Mouse (Mus musculus) MEL (cell line): Measurements from ENCODE around the gene Pvr. TPM values are rescaled to one million over a fixed set of nuclear protein-coding genes. Genes with fewer than 3 reads are reported as not detected.
"Not testable (repeated sequence)": the region's sequence is repeated elsewhere in the genome, so short reads cannot be mapped to it uniquely, and the experiment has no call there.

ENCODE experiments used
- DNase-seq: peaks from one replicate; pipeline ENCODE4 v3.0.0; 2011; ENCODE audit warnings: low read depth, low spot score
- H3K27ac ChIP-seq: 2 replicates; pipeline ENCODE4 v1.5.1; 2012; ENCODE audit warnings: low read depth, mild to moderate bottlenecking, control low read depth, low read length, moderate library complexity; ENCODE audit not compliant: control insufficient read depth
- H3K27me3 ChIP-seq, 2 experiments: fragments of 150-350 bp in 1 of 2; sonication (generic) in 1 of 2; 2 replicates each; pipeline ENCODE4 v1.6.1; 2012; ENCODE audit warnings: low read length in 2 of 2, mild to moderate bottlenecking in 2 of 2, improper control_type of control experiment in 1 of 2, moderate library complexity in 1 of 2; ENCODE audit not compliant: insufficient read depth in 2 of 2, control insufficient read depth in 1 of 2
- H3K36me3 ChIP-seq, 2 experiments: 2 replicates each; pipeline ENCODE4 v1.6.1; 2012 to 2014; ENCODE audit warnings: low read length in 2 of 2, improper control_type of control experiment in 1 of 2, inconsistent platforms in 1 of 2, mild to moderate bottlenecking in 1 of 2; ENCODE audit not compliant: insufficient read depth in 2 of 2, control insufficient read depth in 1 of 2
- H3K4me1 ChIP-seq, 2 experiments: fragments of 150-350 bp in 1 of 2; sonication (generic) in 1 of 2; 2 replicates each; pipeline ENCODE4 v1.6.1; 2012; ENCODE audit warnings: low read length in 2 of 2, improper control_type of control experiment in 1 of 2, mild to moderate bottlenecking in 1 of 2; ENCODE audit not compliant: insufficient read depth in 2 of 2, control insufficient read depth in 1 of 2
- H3K4me3 ChIP-seq, 2 experiments: fragments of 150-350 bp in 1 of 2; sonication (generic) in 1 of 2; 2 replicates each; pipeline ENCODE4 v1.5.1; 2012; ENCODE audit warnings: low read depth in 2 of 2, low read length in 2 of 2, mild to moderate bottlenecking in 2 of 2, moderate library complexity in 2 of 2, control low read depth in 1 of 2, improper control_type of control experiment in 1 of 2; ENCODE audit not compliant: control insufficient read depth in 1 of 2, insufficient read depth in 1 of 2
- H3K79me2 ChIP-seq: 2 replicates; pipeline ENCODE4 v1.6.1; 2012; ENCODE audit warnings: mild to moderate bottlenecking, low read length, moderate library complexity; ENCODE audit not compliant: control insufficient read depth, poor library complexity, insufficient read depth
- H3K9ac ChIP-seq: 2 replicates; pipeline ENCODE4 v1.6.1; 2012; ENCODE audit warnings: low read depth, mild to moderate bottlenecking, control low read depth, low read length, moderate library complexity; ENCODE audit not compliant: control insufficient read depth, poor library complexity, severe bottlenecking
- H3K9me3 ChIP-seq: fragments of 150-350 bp; sonication (generic); replicated peaks from 2 replicates; pipeline ENCODE4 v1.6.1; 2012; ENCODE audit warnings: mild to moderate bottlenecking, low read length, improper control_type of control experiment, moderate library complexity; ENCODE audit not compliant: insufficient read depth
- BHLHE40 ChIP-seq: IDR thresholded peaks from 2 replicates; pipeline ENCODE4 v1.6.1; 2012; ENCODE audit warnings: low read depth, mild to moderate bottlenecking, inconsistent platforms, low read length, improper control_type of control experiment, borderline replicate concordance
- CHD2 ChIP-seq: IDR thresholded peaks from 2 replicates; pipeline ENCODE4 v1.6.1; 2011; ENCODE audit warnings: low read length, improper control_type of control experiment
- ETS1 ChIP-seq: IDR thresholded peaks from 2 replicates; pipeline ENCODE4 v1.6.1; 2012; ENCODE audit warnings: low read depth, mild to moderate bottlenecking, inconsistent platforms, low read length, improper control_type of control experiment, moderate library complexity
- GATA1 ChIP-seq: IDR thresholded peaks from 2 replicates; pipeline ENCODE4 v1.6.1; 2011; ENCODE audit warnings: low read depth, low read length, improper control_type of control experiment
- HCFC1 ChIP-seq: IDR thresholded peaks from 2 replicates; pipeline ENCODE4 v1.6.1; 2012; ENCODE audit warnings: low read depth, mild to moderate bottlenecking, inconsistent platforms, low read length, improper control_type of control experiment, moderate library complexity
- KAT2A ChIP-seq: conservative IDR thresholded peaks from 2 replicates; pipeline ENCODE4 v1.6.1; 2012; ENCODE audit warnings: low read depth, low read length, improper control_type of control experiment, inconsistent platforms
- MAFK ChIP-seq: IDR thresholded peaks from 2 replicates; pipeline ENCODE4 v1.6.1; 2011; ENCODE audit warnings: low read depth, mild to moderate bottlenecking, low read length, improper control_type of control experiment, borderline replicate concordance
- MAX ChIP-seq: IDR thresholded peaks from 2 replicates; pipeline ENCODE4 v1.6.1; 2011; ENCODE audit warnings: low read length, improper control_type of control experiment
- MXI1 ChIP-seq: IDR thresholded peaks from 2 replicates; pipeline ENCODE4 v1.6.1; 2011; ENCODE audit warnings: mild to moderate bottlenecking, low read depth, low read length, improper control_type of control experiment
- NELFE ChIP-seq: IDR thresholded peaks from 2 replicates; pipeline ENCODE4 v1.6.1; 2011; ENCODE audit warnings: low read depth, low read length, improper control_type of control experiment
- NRF1 ChIP-seq: IDR thresholded peaks from 2 replicates; pipeline ENCODE4 v1.6.1; 2014; ENCODE audit warnings: low read depth, mild to moderate bottlenecking, inconsistent platforms, low read length, improper control_type of control experiment, moderate library complexity; ENCODE audit not compliant: poor library complexity, insufficient read depth, severe bottlenecking
- POLR2A ChIP-seq, 2 experiments: IDR thresholded peaks; 2 replicates each; pipeline ENCODE4 v1.6.1; 2011 to 2012; ENCODE audit warnings: low read length in 2 of 2, mild to moderate bottlenecking in 2 of 2, control low read depth in 1 of 2, improper control_type of control experiment in 1 of 2, low read depth in 1 of 2, moderate library complexity in 1 of 2; ENCODE audit not compliant: control insufficient read depth in 1 of 2, insufficient read depth in 1 of 2, poor library complexity in 1 of 2
- POLR2AphosphoS2 ChIP-seq: IDR thresholded peaks from 2 replicates; pipeline ENCODE4 v1.6.1; 2011; ENCODE audit warnings: low read length, improper control_type of control experiment
- POLR2AphosphoS5 ChIP-seq: IDR thresholded peaks from 2 replicates; pipeline ENCODE4 v1.6.1; 2012; ENCODE audit warnings: low read depth, borderline replicate concordance, mild to moderate bottlenecking, inconsistent platforms, low read length, moderate library complexity, mixed read lengths
- RAD21 ChIP-seq: IDR thresholded peaks from 2 replicates; pipeline ENCODE4 v1.6.1; 2011; ENCODE audit warnings: mild to moderate bottlenecking, low read depth, low read length, improper control_type of control experiment
- RCOR1 ChIP-seq: IDR thresholded peaks from 2 replicates; pipeline ENCODE4 v1.6.1; 2012; ENCODE audit warnings: low read depth, mild to moderate bottlenecking, inconsistent platforms, low read length, improper control_type of control experiment
- SIN3A ChIP-seq: IDR thresholded peaks from 2 replicates; pipeline ENCODE4 v1.6.1; 2012; ENCODE audit warnings: low read length, improper control_type of control experiment, inconsistent platforms
- SMC3 ChIP-seq: IDR thresholded peaks from 2 replicates; pipeline ENCODE4 v1.6.1; 2011; ENCODE audit warnings: low read depth, low read length, improper control_type of control experiment
- USF1 ChIP-seq: IDR thresholded peaks from 2 replicates; pipeline ENCODE4 v1.6.1; 2014; ENCODE audit warnings: low read depth, mild to moderate bottlenecking, inconsistent platforms, low read length, improper control_type of control experiment, moderate library complexity
- polyA plus RNA-seq, 2 experiments: library from polyadenylated mRNA; stranded (reverse) in 1 of 2; unstranded in 1 of 2; fragments of >175 nt in 1 of 2; fragments of >200 nt in 1 of 2; gene quantifications; 2 replicates each; pipeline versions ENCODE4 v1.2.1 to v1.2.4; 2012; ENCODE audit warnings: low replicate concordance in 2 of 2, low read depth in 1 of 2; ENCODE audit not compliant: insufficient read length in 2 of 2, insufficient read depth in 1 of 2, missing spikeins in 1 of 2
- total RNA-seq: library from RNA; depleted of rRNA; stranded (reverse); fragments of 300-350 nt; gene quantifications from 2 replicates; pipeline ENCODE4 v1.2.3, GENCODE M21; 2012

Gene Pvr
- total and polyA plus RNA-seq, 3 experiments = not detected

DNA sequence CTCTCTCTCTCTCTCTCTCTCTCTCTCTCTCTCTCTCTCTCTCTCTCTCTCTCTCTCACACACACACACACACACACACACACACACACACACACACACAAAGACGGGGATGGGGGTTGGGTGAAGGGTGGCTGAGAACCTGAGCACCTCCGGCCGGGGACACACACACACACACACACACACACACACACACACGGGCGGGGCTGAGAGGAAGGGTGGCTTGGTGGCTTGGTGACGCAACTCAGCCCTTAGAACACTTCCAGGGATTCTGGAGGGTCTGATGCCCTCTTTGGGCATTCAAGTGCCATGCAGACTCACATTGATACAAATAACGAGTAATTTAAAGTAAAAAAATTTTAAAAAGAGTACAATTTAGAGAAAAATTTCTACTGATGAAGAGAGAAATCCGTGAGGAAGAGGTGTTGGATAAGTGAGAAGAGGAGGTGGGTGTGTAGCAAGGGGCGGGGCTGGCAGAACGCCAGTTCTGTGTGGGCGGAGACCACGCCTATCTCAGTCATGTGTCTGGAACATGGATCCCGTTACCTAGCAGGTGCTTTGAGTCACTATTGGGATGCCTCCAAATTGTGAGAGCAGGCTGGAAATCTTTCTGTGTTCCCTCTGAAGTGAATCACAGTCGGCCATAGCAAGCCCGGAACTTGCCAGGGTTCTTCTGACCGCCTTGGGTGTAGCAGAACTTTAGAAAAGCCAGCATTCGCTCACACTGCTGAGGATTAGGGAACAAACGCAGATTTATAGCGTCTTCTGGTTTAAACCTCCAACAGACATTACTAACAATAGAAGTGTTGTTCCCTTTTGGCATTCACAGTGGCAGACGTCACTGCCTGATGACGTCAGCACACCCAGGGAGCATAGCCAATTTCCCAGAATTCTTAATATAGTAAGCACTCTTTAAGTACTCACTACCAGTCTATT, 12.2 kb upstream of the Pvr start:
- Histone ChIP-seq H3K27me3 (no peaks in the 10 kb centered on the region), H3K9me3 (no peaks in the 10 kb centered on the region), H3K36me3 (0 out of 4 replicates have a peak, but pooled peaks cover 0 to 3% of the 10 kb centered on the region in 2 experiments), H3K9ac (no peak overlapping the region), H3K27ac (peak overlapping the region; percentile 26), H3K79me2 (no peaks in the 10 kb centered on the region), H3K4me3 (peak overlapping the region; percentile 40 to 48; a peak in 3 of 4 replicates), H3K4me1 (peaks cover 2 to 6% of the 10 kb centered on the region in 2 experiments; a peak in 1 of 4 replicates)
- TF ChIP-seq NRF1 (no peak), MAX (peak; percentile 30; the same call in 1 of the 2 replicates), GATA1 (no peak), ETS1 (0 out of 2 replicates have a peak, but pooled peaks have one; percentile 7), HCFC1 (no peak), POLR2AphosphoS2 (no peak), BHLHE40 (no peak), POLR2AphosphoS5 (no peak), NELFE (no peak), CHD2 (no peak), MXI1 (no peak), MAFK (no peak), RAD21 (no peak), USF1 (peak; percentile 58; the same call in 1 of the 2 replicates), POLR2A (IDR thresholded peaks at IDR 0.05; ENCODE audit: control insufficient read depth in 1 of 2, insufficient read depth in 1 of 2, low read depth in 1 of 2, low read length in 2 of 2, poor library complexity in 1 of 2) (no peak), SIN3A (no peak)
- DNase-seq = peak; percentile 75

DNA sequence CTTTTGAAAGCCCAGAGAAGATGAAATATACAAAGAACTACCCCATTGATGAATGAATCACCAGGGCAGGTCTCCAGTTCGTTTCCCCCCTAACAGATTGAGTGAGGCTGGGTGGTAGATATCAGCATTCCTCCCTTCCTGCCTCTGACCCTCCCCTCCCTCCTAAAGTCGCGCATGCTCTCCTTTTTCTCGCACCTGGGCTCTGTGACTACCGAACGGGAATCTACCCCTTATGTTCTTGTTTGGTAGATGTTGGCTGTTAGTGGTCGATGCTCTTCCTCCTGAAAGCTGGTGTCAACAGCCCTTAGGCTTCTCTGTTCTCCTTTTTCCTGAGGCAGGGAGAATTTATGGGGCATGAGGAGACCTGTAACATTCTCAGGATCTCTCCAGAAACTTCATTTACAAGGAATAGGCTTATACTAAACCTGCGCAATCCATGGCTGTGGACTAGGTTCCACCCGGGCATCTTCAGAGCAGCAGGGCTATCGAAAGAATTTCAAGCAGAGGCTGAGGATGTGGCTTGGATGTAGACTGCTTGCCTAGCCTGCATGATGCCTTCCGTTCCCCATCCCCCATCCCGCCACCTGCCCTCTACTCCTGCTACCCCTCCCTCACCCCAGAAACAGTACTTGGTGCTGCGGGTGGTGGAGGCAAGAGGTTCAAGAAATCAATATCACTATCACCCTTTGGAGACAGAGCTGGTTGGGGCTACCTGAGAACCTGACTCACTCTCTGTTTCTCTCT, 11.3 kb upstream of the Pvr start:
- no peaks in the 10 kb centered on the region for H3K9me3 ChIP-seq
- peak; percentile 59; the same call in 1 of the 2 replicates for TF ChIP-seq NRF1
- no peak for TF ChIP-seq KAT2A
- no peak for TF ChIP-seq SMC3
- TF ChIP-seq RCOR1 = no peak
- TF ChIP-seq, all 39 proteins: peak for 1
- H3K27me3 ChIP-seq = peaks cover 0 to 1% of the 10 kb centered on the region in 2 experiments; a peak in 1 of 4 replicates
- H3K4me3 ChIP-seq = peak overlapping the region in 1 of 2 experiments; percentile 48; a peak in 2 of 4 replicates
- 0 out of 4 replicates have a peak, but pooled peaks cover 0 to 3% of the 10 kb centered on the region in 2 experiments for H3K36me3 ChIP-seq
- no peak overlapping the region for H3K9ac ChIP-seq
- peaks cover 2 to 6% of the 10 kb centered on the region in 2 experiments; a peak in 1 of 4 replicates for H3K4me1 ChIP-seq
- peak; percentile 20 for DNase-seq
- H3K27ac ChIP-seq = no peak overlapping the region
- no peaks in the 10 kb centered on the region for H3K79me2 ChIP-seq

- H3K9me3 ChIP-seq, H3K9ac ChIP-seq, H3K79me2 ChIP-seq, H3K4me1 ChIP-seq, H3K27me3 ChIP-seq, H3K36me3 ChIP-seq, H3K27ac ChIP-seq, DNase-seq, H3K4me3 ChIP-seq: not testable (repeated sequence)
Measured at GRCm38 (mm10) chr7:19930481-19930880, 9.5 kb upstream of the Pvr start.
